Mouse (Mus musculus) brain, embryonic 14.5 days (tissue): ENCODE results near the gene Tcf7l1.
A peak's percentile ranks its signal among the peaks of the same experiment; 100 is the strongest.

Experiments used
- CTCF ChIP-seq: fragments of 200-500 bp; IDR thresholded peaks from 2 replicates; pipeline ENCODE4 v1.5.1; 2012; ENCODE audit warnings: inconsistent platforms, mild to moderate bottlenecking, moderate library complexity, borderline replicate concordance; ENCODE audit not compliant: insufficient read depth, insufficient read length; ENCODE audit errors: extremely low read depth
- POLR2A ChIP-seq: fragments of 200-500 bp; IDR thresholded peaks from 2 replicates; pipeline ENCODE4 v1.6.1; 2012; ENCODE audit warnings: mild to moderate bottlenecking, inconsistent platforms, borderline replicate concordance; ENCODE audit not compliant: poor library complexity, insufficient read depth, insufficient read length, severe bottlenecking; ENCODE audit errors: extremely low read depth

DNA sequence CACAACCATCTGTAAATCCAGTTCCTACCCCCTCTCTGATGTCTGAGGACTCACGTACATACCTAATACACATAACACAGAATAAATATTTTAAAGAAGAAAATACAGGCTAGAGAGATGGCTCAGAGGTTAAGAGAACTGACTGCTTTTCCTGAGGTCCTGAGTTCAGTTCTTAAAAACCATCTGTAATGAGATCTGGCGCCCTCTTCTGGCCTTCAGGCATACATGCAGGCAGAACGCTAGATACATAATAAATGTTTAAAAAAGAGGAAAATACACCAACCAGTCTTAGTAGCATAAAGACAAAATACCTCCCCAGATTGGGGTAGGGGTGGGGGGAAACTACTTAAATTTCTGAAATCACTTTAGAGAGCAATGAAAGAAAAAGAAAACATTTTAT, 131.0 kb downstream of the Tcf7l1 start:
- TF ChIP-seq CTCF (peak; percentile 51), POLR2A (no peak)
